Mouse (Mus musculus): Measurements from ENCODE around the gene Odf3. TPM values are rescaled to one million over a fixed set of nuclear protein-coding genes. Genes with fewer than 3 reads are reported as not detected.
"Not testable (repeated sequence)": the region's sequence is repeated elsewhere in the genome, so short reads cannot be mapped to it uniquely, and the experiment has no call there.

Gene Odf3
- total RNA-seq, 2 experiments from 2014 or later, result not detected

DNA sequence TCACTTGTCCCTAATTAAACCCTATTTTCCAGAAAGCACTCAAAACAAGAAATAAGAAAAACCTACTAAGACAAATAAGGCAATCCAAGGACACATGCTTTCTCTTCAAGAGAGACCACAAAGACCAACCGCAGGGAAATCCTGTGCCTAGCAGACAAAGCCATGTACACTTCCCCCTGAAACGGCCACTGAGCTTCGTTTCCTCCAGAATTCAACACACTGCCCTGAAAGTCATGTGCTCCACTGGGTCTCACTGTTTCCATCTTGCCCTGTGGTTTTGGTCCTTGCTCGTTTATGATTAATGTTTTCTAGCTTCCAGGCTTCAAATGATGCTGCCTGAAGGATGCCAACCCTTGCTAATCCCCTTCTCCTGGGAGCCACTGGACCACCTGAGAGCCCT lies 26.6 kb downstream of the Odf3 start:
- no peak for DNase-seq
- intact Hi-C loops (cut with DNase I), result no loop called here

GRCm38 (mm10) chr7:140877364-140877763 lies 29.8 kb downstream of the Odf3 start:
- intact Hi-C loops (cut with DNase I), result no loop called here
- DNase-seq, result no peak

GRCm38 (mm10) chr7:140879355-140879754 lies 31.8 kb downstream of the Odf3 start:
- DNase-seq, result no peak
- intact Hi-C loops (cut with DNase I), result no loop called here

GRCm38 (mm10) chr7:140880419-140880818 lies 32.8 kb downstream of the Odf3 start:
- DNase-seq, result no peak
- intact Hi-C loops (cut with DNase I), result loop anchor here (2.0 kb wide), 1 partner anchor 24 kb away; the partner anchor contains the start of genes Bet1l, Gm45785 and Ric8a

DNA sequence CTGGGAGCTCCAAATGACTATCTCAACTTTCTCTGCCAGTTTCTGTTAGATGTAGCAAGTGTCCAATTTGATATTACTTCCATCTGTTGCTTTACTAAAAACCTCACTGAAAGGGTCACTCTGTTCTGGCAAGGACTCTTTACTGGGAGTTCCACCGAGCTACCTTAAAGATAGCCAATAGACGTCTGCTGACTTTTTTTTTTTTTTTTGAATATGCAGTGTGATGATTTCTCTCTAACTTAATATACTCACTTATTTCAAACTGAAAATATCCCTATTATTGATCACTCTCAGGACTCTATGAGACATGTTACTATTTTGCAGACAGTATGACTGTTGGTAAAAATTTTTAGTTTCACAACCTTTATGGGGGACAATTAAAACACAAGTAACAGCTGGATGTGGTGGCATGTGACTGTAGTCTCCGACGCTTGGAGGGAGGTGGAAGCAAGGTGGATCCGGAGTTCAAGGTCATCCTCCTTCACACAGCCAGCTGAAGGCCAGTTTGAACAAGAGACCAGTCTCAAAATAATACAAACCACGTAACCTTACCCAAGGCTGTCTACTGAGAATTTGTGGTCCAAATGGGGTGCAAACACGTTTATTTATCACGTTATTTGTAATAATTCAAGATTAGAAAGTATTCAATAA lies 33.4 kb downstream of the Odf3 start:
- DNase-seq, result no peak
- intact Hi-C loops (cut with DNase I), result loop anchor here (2.0 kb wide), 1 partner anchor 24 kb away; the partner anchor contains the start of genes Bet1l, Gm45785 and Ric8a

DNA sequence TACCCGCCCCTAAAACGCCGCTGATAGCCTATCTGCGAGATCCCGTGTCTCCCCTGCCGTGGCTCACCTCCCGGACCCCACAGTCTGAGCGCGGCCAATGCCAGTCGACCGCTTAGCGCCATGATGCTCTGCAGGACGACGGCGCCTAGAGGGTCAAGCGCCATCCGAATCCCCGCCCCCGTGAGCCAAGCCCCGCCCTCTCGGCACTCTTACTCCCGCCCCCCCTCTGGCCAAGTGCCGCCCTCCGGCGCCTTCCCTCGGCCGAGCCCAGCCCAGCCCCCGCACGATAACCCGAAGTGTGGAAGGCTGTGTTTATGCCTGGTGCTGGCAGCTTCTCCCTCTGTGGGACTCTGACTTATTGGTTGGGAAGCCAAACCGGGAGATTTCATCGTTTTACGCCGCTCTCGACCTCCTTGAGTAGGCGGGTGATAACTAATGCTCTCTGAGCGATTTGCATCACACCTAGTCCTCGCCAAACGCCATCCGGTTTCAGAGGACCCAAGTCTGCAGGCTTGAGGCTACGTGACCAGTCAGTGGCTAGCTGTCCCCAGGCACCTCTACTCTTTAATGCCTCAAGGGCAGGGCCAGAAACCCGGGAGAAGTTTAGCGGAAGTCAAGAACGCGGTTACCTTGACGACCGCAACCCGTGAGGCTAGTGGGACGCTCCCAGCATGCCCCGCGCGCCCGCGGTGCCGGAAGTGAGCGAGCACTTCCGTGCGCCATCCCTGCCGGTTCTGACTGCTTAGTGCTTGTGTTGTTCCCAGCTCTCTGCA lies 34.3 kb downstream of the Odf3 start, which contains the start of the genes Psmd13 and Sirt3:
Gene Psmd13, plus strand, starts transcription at position 273 of the 773 bp plus-strand sequence.
Gene Sirt3, minus strand, starts transcription at position 614 of the 773 bp plus-strand sequence.
- DNase-seq, result peak; percentile 88 to 91
- intact Hi-C loops (cut with DNase I), result loop anchor here (2.0 kb wide), 1 partner anchor 25 kb away; the partner anchor contains the start of genes Bet1l, Gm45785 and Ric8a

DNA sequence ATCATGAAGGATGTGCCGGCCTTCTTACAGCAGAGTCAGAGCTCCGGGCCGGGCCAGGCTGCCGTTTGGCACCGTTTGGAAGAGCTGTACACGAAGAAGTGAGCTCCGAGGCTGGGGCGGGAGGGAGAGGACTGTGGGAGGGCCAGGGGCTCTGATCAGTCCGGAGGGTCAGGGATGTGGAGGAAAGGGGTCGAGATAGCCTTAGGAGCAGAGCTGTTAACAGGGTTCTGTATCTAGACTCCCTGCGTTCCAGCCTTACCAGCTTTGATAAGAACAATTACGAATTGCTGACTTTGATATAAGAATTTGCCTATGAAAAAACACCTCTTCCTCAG lies 34.8 kb downstream of the Odf3 start:
- intact Hi-C loops (cut with DNase I), result no loop called here
- no peak for DNase-seq

DNA sequence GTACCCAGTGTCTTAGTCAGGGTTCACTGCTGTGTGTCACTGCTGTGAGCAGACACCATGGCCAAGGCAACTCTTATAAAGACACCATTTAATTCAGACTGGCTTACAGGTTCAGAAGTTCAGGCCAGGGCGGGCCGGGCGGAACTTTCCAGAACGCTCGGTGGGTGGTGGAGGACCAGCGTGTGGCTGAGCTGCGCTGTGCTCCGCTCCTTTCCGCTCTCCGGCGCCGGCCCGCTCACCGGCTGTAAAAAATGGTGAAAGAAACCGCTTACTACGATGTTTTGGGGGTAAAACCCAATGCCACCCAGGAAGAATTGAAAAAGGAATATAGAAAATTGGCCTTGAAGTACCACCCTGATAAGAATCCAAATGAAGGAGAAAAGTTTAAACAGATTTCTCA lies 43.0 kb downstream of the Odf3 start:
- intact Hi-C loops (cut with DNase I); DNase-seq: not testable (repeated sequence)

- intact Hi-C loops (cut with DNase I), result no loop called here
- DNase-seq, result no peak
These were observed 46.4 kb downstream of the Odf3 start for GRCm38 (mm10) chr7:140894031-140894430.

DNA sequence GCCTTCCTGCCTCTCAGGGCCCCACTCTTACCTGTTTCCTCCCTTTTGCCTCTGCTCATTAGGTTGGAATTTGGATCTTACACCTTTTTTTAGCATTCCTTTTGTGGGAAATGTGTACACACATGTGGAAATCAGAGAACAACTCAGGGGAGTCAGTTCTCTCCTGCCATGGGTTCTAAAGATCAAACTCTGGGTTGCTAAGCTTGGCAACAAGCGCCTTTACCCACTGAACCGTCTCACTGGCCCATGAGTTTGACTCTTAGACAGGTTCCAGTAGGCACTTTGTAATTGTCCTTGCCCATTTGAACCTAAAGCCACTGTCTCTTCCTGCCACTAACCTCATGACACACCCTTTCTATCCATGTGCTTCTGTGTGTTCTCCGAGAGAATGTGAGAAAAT lies 47.0 kb downstream of the Odf3 start:
- intact Hi-C loops (cut with DNase I), result no loop called here
- DNase-seq, result no peak

GRCm38 (mm10) chr7:140897863-140898262 lies 50.3 kb downstream of the Odf3 start:
- no peak for DNase-seq
- intact Hi-C loops (cut with DNase I), result no loop called here

- intact Hi-C loops (cut with DNase I), result no loop called here
- no peak for DNase-seq
These were observed 51.5 kb downstream of the Odf3 start for GRCm38 (mm10) chr7:140899121-140899520.

DNA sequence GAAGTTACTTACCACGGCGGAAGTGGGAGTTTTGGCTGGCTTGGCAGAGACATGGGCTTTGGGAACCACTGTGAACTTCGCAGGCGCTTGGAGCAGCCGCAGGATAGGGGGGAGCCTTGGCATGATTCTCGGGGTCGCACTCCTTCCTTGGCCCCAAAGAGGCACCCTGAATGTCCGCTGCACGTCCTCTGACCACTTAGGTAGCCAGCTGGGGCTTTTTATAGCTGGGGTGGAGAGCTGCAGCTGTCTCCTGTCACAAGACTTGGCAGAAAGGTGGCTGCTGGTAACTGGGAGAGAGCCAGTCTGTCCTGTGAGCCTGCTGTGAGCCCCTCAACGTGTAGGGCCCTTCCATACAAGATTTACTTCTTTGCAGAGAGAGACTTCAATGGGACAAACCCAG lies 52.6 kb downstream of the Odf3 start, which contains the start of gene Cox8b:
Gene Cox8b, minus strand, starts transcription at position 227 of the 400 bp plus-strand sequence.
- DNase-seq, result peak; percentile 43 to 63
- intact Hi-C loops (cut with DNase I), result no loop called here

Other genes with a start within 250 kb of the Odf3 start
- gene Olfr46, start 246.5 kb upstream of the Odf3 start, total RNA-seq (2021), result not detected
- not detected for gene Olfr61, start 218.8 kb upstream of the Odf3 start, total RNA-seq (2021)
- not detected for gene Olfr53, start 201.4 kb upstream of the Odf3 start, total RNA-seq (2021)
- gene Olfr539, start 187.9 kb upstream of the Odf3 start, total RNA-seq (2021), result not detected
- not detected for gene Olfr45, start 165.9 kb upstream of the Odf3 start, total RNA-seq (2021)
- not detected for gene Olfr541, start 150.5 kb upstream of the Odf3 start, total RNA-seq (2021)
- 10 to 100 TPM; 10.2 to 16.8 TPM for gene Cyp2e1, start 84.1 kb upstream of the Odf3 start, total RNA-seq (2021)
- not detected for gene Syce1, start 60.0 kb upstream of the Odf3 start, total RNA-seq (2021)
- gene Zfp941, start 25.6 kb upstream of the Odf3 start, total RNA-seq (2021), result under 1 TPM in 1 of 2 experiments, not detected in 1; 0.07 TPM
- gene Urah, start 12.8 kb upstream of the Odf3 start, total RNA-seq (2021), result not detected
- gene Scgb1c1, start 2.3 kb upstream of the Odf3 start, total RNA-seq (2021), result not detected
- not detected for gene Gm45785, start 8.5 kb downstream of the Odf3 start, total RNA-seq (2021)
- 10 to 100 TPM; 12.6 to 14.9 TPM for gene Ric8a, start 9.2 kb downstream of the Odf3 start, total RNA-seq (2021)
- 1 to 10 TPM; 5.2 to 7.9 TPM for gene Bet1l, start 9.8 kb downstream of the Odf3 start, total RNA-seq (2021)
- gene Psmd13, start 34.2 kb downstream of the Odf3 start, total RNA-seq (2021), result 10 to 100 TPM; 78.3 to 78.9 TPM
- 10 to 100 TPM; 26.0 to 26.3 TPM for gene Sirt3, start 34.5 kb downstream of the Odf3 start, total RNA-seq (2021)
- 1,000 to 10,000 TPM; 1,837 to 1,924 TPM for gene Cox8b, start 52.6 kb downstream of the Odf3 start, total RNA-seq (2021)
- not detected for gene Nlrp6, start 73.1 kb downstream of the Odf3 start, total RNA-seq (2021)
- gene Pgghg, start 93.6 kb downstream of the Odf3 start, total RNA-seq (2021), result 1 to 10 TPM; 3.6 to 4.6 TPM
- under 1 TPM in 1 of 2 experiments, not detected in 1; 0.35 TPM for gene Ifitm5, start 102.5 kb downstream of the Odf3 start, total RNA-seq (2021)
- not detected for gene Gm45717, start 108.1 kb downstream of the Odf3 start, total RNA-seq (2021)
- 10 to 100 TPM; 50.9 to 51.8 TPM for gene Ifitm2, start 108.2 kb downstream of the Odf3 start, total RNA-seq (2021)
- under 1 TPM in 1 of 2 experiments, not detected in 1; 0.77 TPM for gene Ifitm1, start 119.4 kb downstream of the Odf3 start, total RNA-seq (2021)
- 10 to 100 TPM; 30.2 to 45.6 TPM for gene Ifitm3, start 163.0 kb downstream of the Odf3 start, total RNA-seq (2021)
- gene Ifitm6, start 170.1 kb downstream of the Odf3 start, total RNA-seq (2021), result not detected
- not detected for gene Gm17387, start 181.3 kb downstream of the Odf3 start, total RNA-seq (2021)
- under 1 TPM; 0.20 to 0.22 TPM for gene B4galnt4, start 213.3 kb downstream of the Odf3 start, total RNA-seq (2021)
- gene Pkp3, start 230.4 kb downstream of the Odf3 start, total RNA-seq (2021), result under 1 TPM in 1 of 2 experiments, not detected in 1; 0.12 TPM